In genomic region chr1:51096848-51097598, GRCm38 (mm10) we compare ENCODE assay signal across 14 mouse cellular contexts.
DNase-seq lines count a peak whose midpoint lies in the region; ATAC-seq and TF ChIP-seq lines count a peak whose summit lies in the region.
"Had no signal": no experiment of that assay in that cellular context is flagged by ENCODE, and none has a peak within 500 bp of the region (broad histone marks: within the 10 kb centered on the region; RNA-seq: fewer than 3 reads in every experiment).

No protein-coding gene starts in this region.

- WGBS in cerebellum, adult 2 months = 59% methylated on average over 4 of the region's 4 CpGs
- 64% methylated on average over 4 of the region's 4 CpGs for WGBS in kidney, embryonic 16.5 days
- 69% methylated on average over 4 of the region's 4 CpGs for WGBS in kidney, embryonic 14.5 days
- 66% methylated on average over 4 of the region's 4 CpGs for WGBS in hindbrain, embryonic 13.5 days
- 62% methylated on average over 4 of the region's 4 CpGs for WGBS in midbrain, embryonic 16.5 days

- H3K36me3 ChIP-seq in kidney, embryonic 16.5 days (ENCODE audit: insufficient read depth, low read length) = no peaks in the 10 kb centered on the region
- no peaks in the 10 kb centered on the region for H3K36me3 ChIP-seq in kidney, embryonic 14.5 days (ENCODE audit: control insufficient read depth, insufficient read depth, low read length)
- H3K36me3 ChIP-seq in hindbrain, embryonic 13.5 days = no peaks in the 10 kb centered on the region
- no peaks in the 10 kb centered on the region for H3K36me3 ChIP-seq in midbrain, embryonic 16.5 days (ENCODE audit: control insufficient read depth, insufficient read depth, low read length)
- H3K36me3 ChIP-seq: heart, embryonic 10.5 days; limb, embryonic 10.5 days had no signal

- peak; percentile 65; the same call in 1 of the 2 replicates for ATAC-seq in kidney, embryonic 16.5 days (ENCODE audit: low FRiP score, low TSS enrichment)
- ATAC-seq in kidney, embryonic 14.5 days (ENCODE audit: low FRiP score, low TSS enrichment) = no peak
- peak; percentile 82 for ATAC-seq in hindbrain, embryonic 13.5 days (ENCODE audit: low FRiP score)
- peak; percentile 77 for ATAC-seq in midbrain, embryonic 16.5 days

- H3K4me2 ChIP-seq in kidney, embryonic 16.5 days (replicated peaks; ENCODE audit: low read depth, low read length) = no peak overlapping the region
- no peak overlapping the region for H3K4me2 ChIP-seq in kidney, embryonic 14.5 days (replicated peaks; ENCODE audit: low read depth, low read length)
- no peak overlapping the region for H3K4me2 ChIP-seq in hindbrain, embryonic 13.5 days
- no peak overlapping the region for H3K4me2 ChIP-seq in midbrain, embryonic 16.5 days (ENCODE audit: low read length)

- H3K9me3 ChIP-seq in kidney, embryonic 16.5 days (ENCODE audit: low read length) = no peaks in the 10 kb centered on the region
- H3K9me3 ChIP-seq in kidney, embryonic 14.5 days (ENCODE audit: control insufficient read depth, low read length) = no peaks in the 10 kb centered on the region
- no peaks in the 10 kb centered on the region for H3K9me3 ChIP-seq in hindbrain, embryonic 13.5 days
- H3K9me3 ChIP-seq in midbrain, embryonic 16.5 days (replicated peaks; ENCODE audit: control insufficient read depth, low read length, poor library complexity, severe bottlenecking) = no peaks in the 10 kb centered on the region
- H3K9me3 ChIP-seq: heart, embryonic 10.5 days; limb, embryonic 10.5 days had no signal

- TF ChIP-seq CTCF in cerebellum, adult 2 months (IDR thresholded peaks at IDR 0.05; ENCODE audit: borderline replicate concordance, insufficient read depth, low read depth, low read length) = no peak

- H3K4me3 ChIP-seq in cerebellum, adult 2 months (replicated peaks; ENCODE audit: insufficient read depth, low read depth, low read length) = no peak overlapping the region
- no peak overlapping the region for H3K4me3 ChIP-seq in kidney, embryonic 16.5 days (ENCODE audit: low read length)
- no peak overlapping the region for H3K4me3 ChIP-seq in kidney, embryonic 14.5 days (ENCODE audit: low read length)
- no peak overlapping the region for H3K4me3 ChIP-seq in hindbrain, embryonic 13.5 days
- H3K4me3 ChIP-seq in midbrain, embryonic 16.5 days (ENCODE audit: low read depth, low read length) = no peak overlapping the region
- H3K4me3 ChIP-seq: erythroblast, embryonic 14.5 days; heart, embryonic 10.5 days; limb, embryonic 10.5 days had no signal

- no peaks in the 10 kb centered on the region for H3K27me3 ChIP-seq in cerebellum, adult 2 months (ENCODE audit: control insufficient read depth, insufficient read depth, low read length)
- H3K27me3 ChIP-seq in kidney, embryonic 16.5 days (ENCODE audit: insufficient read depth, low read length) = no peaks in the 10 kb centered on the region
- H3K27me3 ChIP-seq in kidney, embryonic 14.5 days (ENCODE audit: control insufficient read depth, insufficient read depth, low read length) = no peaks in the 10 kb centered on the region
- no peaks in the 10 kb centered on the region for H3K27me3 ChIP-seq in hindbrain, embryonic 13.5 days
- H3K27me3 ChIP-seq in midbrain, embryonic 16.5 days (ENCODE audit: control insufficient read depth, insufficient read depth, low read depth, low read length) = no peaks in the 10 kb centered on the region

- peaks cover 19% of the 10 kb centered on the region for H3K4me1 ChIP-seq in cerebellum, adult 2 months (ENCODE audit: control insufficient read depth, insufficient read depth, low read length)
- H3K4me1 ChIP-seq in kidney, embryonic 16.5 days (ENCODE audit: insufficient read depth, low read length) = peaks cover 5% of the 10 kb centered on the region; the same call in 1 of the 2 replicates
- H3K4me1 ChIP-seq in kidney, embryonic 14.5 days (ENCODE audit: control insufficient read depth, insufficient read depth, low read length) = no peaks in the 10 kb centered on the region
- H3K4me1 ChIP-seq in hindbrain, embryonic 13.5 days (replicated peaks) = peaks cover 14% of the 10 kb centered on the region
- peaks cover 7% of the 10 kb centered on the region for H3K4me1 ChIP-seq in midbrain, embryonic 16.5 days (ENCODE audit: control insufficient read depth, insufficient read depth, low read length)
- H3K4me1 ChIP-seq: heart, embryonic 10.5 days; limb, embryonic 10.5 days had no signal

- DNase-seq in cerebellum, adult 2 months = peak in 1 of 2 experiments; percentile 20
- DNase-seq in cerebellum, adult 9-11 months = no peak
- no peak for DNase-seq in cerebellum, postnatal 36 days
- DNase-seq in gastrocnemius, postnatal 10 days = no peak
- DNase-seq: adrenal gland, adult 8-10 months; cerebellum, postnatal 10 days; kidney, postnatal 4 days had no signal

- no peak for TF ChIP-seq POLR2A in cerebellum, adult 2 months (IDR thresholded peaks at IDR 0.05; ENCODE audit: borderline replicate concordance, insufficient read depth, low read length)

- H3K27ac ChIP-seq in cerebellum, adult 2 months (ENCODE audit: insufficient read depth, low read length) = peak overlapping the region; percentile 46
- H3K27ac ChIP-seq in kidney, embryonic 16.5 days (ENCODE audit: low read length) = no peak overlapping the region
- H3K27ac ChIP-seq in kidney, embryonic 14.5 days (ENCODE audit: low read depth, low read length) = no peak overlapping the region
- peak overlapping the region; percentile 72 for H3K27ac ChIP-seq in hindbrain, embryonic 13.5 days
- peak overlapping the region; percentile 66 for H3K27ac ChIP-seq in midbrain, embryonic 16.5 days (ENCODE audit: low read length)
- H3K27ac ChIP-seq: heart, embryonic 10.5 days; limb, embryonic 10.5 days had no signal

- no peak overlapping the region for H3K9ac ChIP-seq in kidney, embryonic 16.5 days (replicated peaks; ENCODE audit: low read length)
- H3K9ac ChIP-seq in kidney, embryonic 14.5 days (ENCODE audit: low read depth, low read length) = no peak overlapping the region
- H3K9ac ChIP-seq in hindbrain, embryonic 13.5 days = no peak overlapping the region
- H3K9ac ChIP-seq in midbrain, embryonic 16.5 days (ENCODE audit: low read depth, low read length) = no peak overlapping the region

Comparison
In these comparisons a context has a peak if more than half of its experiments do, and no peak if none do; other contexts are left out.
1. H3K27ac ChIP-seq: peak in cerebellum, adult 2 months (single experiment), hindbrain, embryonic 13.5 days (single experiment) and midbrain, embryonic 16.5 days (single experiment); none in kidney, embryonic 16.5 days (single experiment) and kidney, embryonic 14.5 days (single experiment).